Mouse (Mus musculus): ENCODE measurements around the gene Fstl3. TPM values are rescaled to one million over a fixed set of nuclear protein-coding genes. Genes with fewer than 3 reads are reported as not detected.

Gene Fstl3
- total RNA-seq, 2 experiments from 2014 or later: 1.3 to 2.2 TPM

Other genes starting within 250 kb of the Fstl3 start
- 1 to 10 TPM; 1.3 to 2.2 TPM for gene Plpp2, start 243.5 kb upstream of the Fstl3 start, total RNA-seq (2021)
- gene Mier2, start 222.1 kb upstream of the Fstl3 start, total RNA-seq (2021): 10 to 100 TPM; 10.3 to 10.6 TPM
- gene Theg, start 189.9 kb upstream of the Fstl3 start, total RNA-seq (2021): not detected
- gene C2cd4c, start 163.2 kb upstream of the Fstl3 start, total RNA-seq (2021): under 1 TPM; 0.11 to 0.12 TPM
- 1 to 10 TPM; 2.3 to 3.3 TPM for gene Shc2, start 139.4 kb upstream of the Fstl3 start, total RNA-seq (2021)
- 10 to 100 TPM in 1 of 2 experiments, 1 to 10 TPM in 1; 1.1 to 12.4 TPM for gene Odf3l2, start 131.5 kb upstream of the Fstl3 start, total RNA-seq (2021)
- not detected for gene Madcam1, start 112.7 kb upstream of the Fstl3 start, total RNA-seq (2021)
- 10 to 100 TPM; 22.6 to 24.0 TPM for gene Tpgs1, start 107.9 kb upstream of the Fstl3 start, total RNA-seq (2021)
- gene Cdc34, start 95.1 kb upstream of the Fstl3 start, total RNA-seq (2021): 100 to 1,000 TPM; 314 to 321 TPM
- 1 to 10 TPM; 2.3 to 2.9 TPM for gene Gzmm, start 88.3 kb upstream of the Fstl3 start, total RNA-seq (2021)
- 100 to 1,000 TPM; 496 to 497 TPM for gene Bsg, start 72.8 kb upstream of the Fstl3 start, total RNA-seq (2021)
- under 1 TPM; 0.42 to 0.78 TPM for gene Hcn2, start 60.6 kb upstream of the Fstl3 start, total RNA-seq (2021)
- 10 to 100 TPM; 21.5 to 21.6 TPM for gene Polrmt, start 30.7 kb upstream of the Fstl3 start, total RNA-seq (2021)
- not detected for gene Fgf22, start 22.2 kb upstream of the Fstl3 start, total RNA-seq (2021)
- gene Rnf126, start 10.3 kb upstream of the Fstl3 start, total RNA-seq (2021): 10 to 100 TPM; 25.9 to 30.6 TPM
- gene Prss57, start 13.7 kb downstream of the Fstl3 start, total RNA-seq (2021): not detected
- 10 to 100 TPM; 25.7 to 33.5 TPM for gene Palm, start 16.3 kb downstream of the Fstl3 start, total RNA-seq (2021)
- under 1 TPM in 1 of 2 experiments, not detected in 1; 0.35 TPM for gene Misp, start 43.7 kb downstream of the Fstl3 start, total RNA-seq (2021)
- 10 to 100 TPM; 40.3 to 48.1 TPM for gene Ptbp1, start 77.2 kb downstream of the Fstl3 start, total RNA-seq (2021)
- not detected for gene Prtn3, start 97.2 kb downstream of the Fstl3 start, total RNA-seq (2021)
- gene Plppr3, start 97.4 kb downstream of the Fstl3 start, total RNA-seq (2021): under 1 TPM; 0.09 to 0.29 TPM
- gene Elane, start 109.0 kb downstream of the Fstl3 start, total RNA-seq (2021): not detected
- 10 to 100 TPM in 1 of 2 experiments, 1 to 10 TPM in 1; 3.6 to 16.6 TPM for gene Cfd, start 113.6 kb downstream of the Fstl3 start, total RNA-seq (2021)
- 10 to 100 TPM; 37.7 to 38.1 TPM for gene Med16, start 131.7 kb downstream of the Fstl3 start, total RNA-seq (2021)
- gene Gm26602, start 133.6 kb downstream of the Fstl3 start, total RNA-seq (2021): not detected
- under 1 TPM; 0.27 to 0.44 TPM for gene Kiss1r, start 139.7 kb downstream of the Fstl3 start, total RNA-seq (2021)
- gene R3hdm4, start 143.9 kb downstream of the Fstl3 start, total RNA-seq (2021): 100 to 1,000 TPM in 1 of 2 experiments, 10 to 100 TPM in 1; 98.8 to 106 TPM
- 1 to 10 TPM; 2.4 to 2.7 TPM for gene Arid3a, start 149.8 kb downstream of the Fstl3 start, total RNA-seq (2021)
- gene Wdr18, start 182.9 kb downstream of the Fstl3 start, total RNA-seq (2021): 10 to 100 TPM; 18.7 to 23.0 TPM
- under 1 TPM; 0.11 to 0.25 TPM for gene Grin3b, start 193.4 kb downstream of the Fstl3 start, total RNA-seq (2021)
- gene Tmem259, start 207.1 kb downstream of the Fstl3 start, total RNA-seq (2021): 10 to 100 TPM; 76.2 to 84.5 TPM
- 10 to 100 TPM; 19.2 to 24.8 TPM for gene Cnn2, start 211.3 kb downstream of the Fstl3 start, total RNA-seq (2021)
- gene Abca7, start 219.2 kb downstream of the Fstl3 start, total RNA-seq (2021): 1 to 10 TPM; 4.2 TPM
- 1 to 10 TPM; 1.7 to 1.9 TPM for gene Arhgap45, start 239.4 kb downstream of the Fstl3 start, total RNA-seq (2021)